Mouse (Mus musculus) forelimb bud, embryonic 11.5 days (tissue): ENCODE results near the gene Ston1.

Source experiments
- DNase-seq: peaks from one replicate; pipeline ENCODE4 v3.0.0-alpha.2; 2012; ENCODE audit warnings: low read depth, low spot score

The Ston1 gene

DNA sequence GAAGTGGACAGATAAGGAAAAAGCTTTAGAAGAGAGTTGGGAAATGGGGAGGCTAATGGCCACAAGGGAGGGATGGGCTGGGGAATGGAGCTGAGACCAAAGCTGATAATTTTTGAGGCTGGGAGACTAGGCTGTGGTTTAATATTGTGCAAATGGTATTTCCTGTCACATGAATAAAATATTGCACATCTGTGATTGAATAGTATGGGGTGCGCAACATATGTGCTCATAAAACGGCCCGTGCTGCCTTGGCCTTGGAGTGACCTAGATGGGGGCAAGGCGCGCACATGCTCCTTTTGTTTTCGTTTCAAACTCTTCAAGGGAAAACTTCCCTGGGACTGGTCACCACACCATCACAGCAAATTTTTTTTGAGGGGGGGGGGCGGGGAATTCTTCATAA, 28.4 kb downstream of the Ston1 start:
- DNase-seq = peak; percentile 14

- peak; percentile 51 for DNase-seq
These were observed 28.9 kb downstream of the Ston1 start for GRCm38 (mm10) chr17:88626347-88626811.

- no peak for DNase-seq
These were observed 29.7 kb downstream of the Ston1 start for GRCm38 (mm10) chr17:88627150-88627549.

GRCm38 (mm10) chr17:88628676-88629380, 31.3 kb downstream of the Ston1 start:
- no peak for DNase-seq

DNA sequence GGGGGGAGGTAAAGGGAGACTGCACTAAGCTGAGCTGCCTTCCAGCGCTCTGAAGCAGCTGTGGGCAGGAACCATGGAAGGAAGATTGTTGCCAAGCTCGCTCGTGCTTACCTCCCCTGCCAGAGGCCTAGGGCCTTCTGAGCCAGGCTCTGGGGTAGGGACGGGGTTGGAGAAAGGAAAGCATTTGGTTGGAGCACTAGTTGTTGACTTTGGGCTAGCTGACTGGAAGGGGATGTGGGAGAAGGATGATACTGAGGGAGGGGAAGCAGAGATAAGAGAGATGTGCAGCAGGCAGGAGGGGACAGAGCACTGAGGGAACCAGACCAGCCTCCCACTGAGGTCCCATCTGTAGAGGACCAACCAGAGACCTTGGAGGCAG, 31.9 kb downstream of the Ston1 start:
- DNase-seq = no peak

DNA sequence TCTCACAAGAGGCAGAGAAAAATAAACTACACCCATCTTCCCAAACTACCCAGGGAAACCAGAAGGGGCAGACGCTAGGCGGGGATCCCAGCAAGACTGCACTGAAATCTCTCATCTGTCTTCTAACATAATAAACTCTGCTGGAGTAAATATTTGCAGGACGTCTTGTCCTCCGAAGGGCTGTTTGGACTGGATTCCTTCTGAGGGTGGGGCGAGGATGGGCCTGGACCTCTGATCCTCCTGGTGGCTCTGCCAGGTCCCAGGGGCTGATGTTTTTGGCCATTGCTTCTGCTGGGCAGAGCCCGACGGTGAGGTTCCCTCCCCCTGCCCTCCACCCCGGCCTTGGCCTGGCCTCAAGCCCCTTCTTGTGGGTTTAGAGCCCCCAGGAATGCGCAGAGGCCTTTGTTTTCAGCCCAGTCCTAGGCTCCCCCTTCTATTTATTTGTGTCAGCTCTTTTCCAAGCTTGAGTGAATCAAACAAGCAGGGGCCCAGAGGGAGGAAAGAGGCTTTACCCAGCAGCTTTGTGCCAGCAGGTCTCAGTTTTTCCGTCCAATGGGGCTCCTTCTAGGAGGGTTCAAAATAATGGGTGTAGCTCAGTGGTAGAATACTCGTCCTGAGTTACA, 32.6 kb downstream of the Ston1 start:
- no peak for DNase-seq

DNA sequence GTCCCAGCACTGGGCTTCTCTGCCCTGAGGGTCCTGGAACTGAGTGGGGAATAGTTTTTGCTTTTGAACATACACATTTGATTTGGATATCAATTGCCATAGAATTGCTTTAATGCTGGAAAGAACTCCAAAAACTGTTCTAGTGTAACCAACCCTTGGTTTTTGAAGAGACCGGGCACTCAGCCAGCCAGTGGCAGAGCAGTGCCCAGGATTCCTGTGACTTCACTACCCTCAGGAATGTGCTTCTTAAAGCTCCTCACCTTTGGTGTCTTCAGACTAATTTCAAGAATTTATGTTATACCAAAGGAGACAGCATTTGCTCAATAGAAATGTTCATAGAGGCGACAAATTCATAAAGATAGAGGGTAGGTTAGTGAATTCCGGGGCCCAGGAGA, 33.1 kb downstream of the Ston1 start:
- no peak for DNase-seq

GRCm38 (mm10) chr17:88632631-88633030, 35.1 kb downstream of the Ston1 start:
- DNase-seq = no peak

DNA sequence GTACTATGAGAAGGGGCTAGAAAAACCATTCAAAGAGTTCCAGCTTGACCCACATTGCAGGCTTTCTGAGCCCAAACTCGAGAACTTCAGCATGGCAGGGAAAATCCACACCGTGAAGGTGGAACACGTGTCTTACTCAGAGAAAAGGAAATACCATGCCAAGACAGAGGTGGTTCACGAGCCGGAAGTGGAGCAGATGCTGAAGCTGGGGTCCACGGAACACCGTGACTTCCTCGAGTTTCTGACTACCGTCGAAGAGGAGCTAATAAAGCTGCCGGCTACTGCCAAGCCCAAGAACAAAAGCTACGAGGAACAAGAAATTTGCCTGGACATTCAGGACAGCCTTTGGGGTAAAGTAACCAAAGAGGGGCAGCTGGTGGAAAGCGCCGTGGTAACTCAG, 38.6 kb downstream of the Ston1 start:
- DNase-seq = no peak

DNA sequence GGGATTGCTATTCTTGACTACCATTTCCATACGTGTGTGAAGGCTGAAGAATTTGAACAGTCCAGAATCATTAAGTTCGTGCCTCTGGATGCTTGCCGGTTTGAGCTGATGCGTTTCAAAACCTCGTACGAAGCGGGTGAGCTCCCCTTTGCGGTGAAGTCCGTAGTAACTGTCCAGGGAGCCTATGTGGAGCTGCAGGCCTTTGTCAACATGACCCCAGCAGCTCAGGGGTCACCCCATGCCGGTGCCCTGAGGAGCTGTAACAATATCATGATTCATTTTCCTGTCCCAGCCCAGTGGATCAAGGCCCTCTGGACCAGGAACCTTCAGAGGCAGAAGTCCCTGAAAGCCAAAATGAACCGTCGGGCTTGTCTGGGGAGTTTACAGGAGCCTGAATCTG, 39.1 kb downstream of the Ston1 start:
- no peak for DNase-seq

- peak; percentile 63 for DNase-seq
These were observed 43.5 kb downstream of the Ston1 start for GRCm38 (mm10) chr17:88641012-88641411.

GRCm38 (mm10) chr17:88641836-88642235, 44.4 kb downstream of the Ston1 start:
- DNase-seq = no peak

- no peak for DNase-seq
These were observed 47.4 kb downstream of the Ston1 start for GRCm38 (mm10) chr17:88644876-88645275.

DNA sequence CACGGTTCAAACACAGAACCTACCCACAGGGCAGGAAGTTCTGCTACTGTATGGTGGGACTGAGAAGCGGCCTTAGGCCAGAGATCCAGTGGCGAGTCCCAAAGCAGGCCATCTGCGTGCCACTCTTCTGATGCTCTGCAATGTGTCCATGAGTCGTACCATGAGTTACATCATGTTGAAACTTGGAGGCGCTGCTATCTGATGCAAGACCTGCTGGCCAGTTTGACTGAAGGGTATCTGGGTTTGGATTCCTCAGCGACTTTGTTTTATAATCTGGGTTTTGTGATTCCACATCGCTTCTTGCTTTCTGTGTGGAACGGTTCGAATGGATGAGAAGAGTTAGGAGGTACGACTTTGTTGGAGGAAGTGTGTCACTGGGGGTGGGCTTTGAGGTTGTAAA, 47.8 kb downstream of the Ston1 start:
- no peak for DNase-seq

DNA sequence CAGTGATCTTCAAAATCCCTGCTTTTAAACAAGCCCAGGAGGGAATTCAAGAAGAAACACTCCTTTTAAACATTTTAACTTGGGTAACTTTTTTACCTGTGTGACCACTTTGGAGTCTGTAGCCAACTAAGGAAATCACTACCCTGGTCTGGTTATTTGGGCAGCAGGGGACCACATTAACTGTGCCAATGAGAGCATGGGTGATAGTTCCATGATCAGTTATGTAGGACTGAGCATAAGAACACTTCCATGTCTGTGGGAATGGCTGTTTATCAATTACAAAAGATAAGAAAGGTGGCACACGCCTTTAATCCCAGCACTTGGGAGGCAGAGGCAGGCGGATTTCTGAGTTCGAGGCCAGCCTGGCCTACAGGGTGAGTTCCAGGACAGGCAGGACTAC, 49.7 kb downstream of the Ston1 start:
- no peak for DNase-seq

DNA sequence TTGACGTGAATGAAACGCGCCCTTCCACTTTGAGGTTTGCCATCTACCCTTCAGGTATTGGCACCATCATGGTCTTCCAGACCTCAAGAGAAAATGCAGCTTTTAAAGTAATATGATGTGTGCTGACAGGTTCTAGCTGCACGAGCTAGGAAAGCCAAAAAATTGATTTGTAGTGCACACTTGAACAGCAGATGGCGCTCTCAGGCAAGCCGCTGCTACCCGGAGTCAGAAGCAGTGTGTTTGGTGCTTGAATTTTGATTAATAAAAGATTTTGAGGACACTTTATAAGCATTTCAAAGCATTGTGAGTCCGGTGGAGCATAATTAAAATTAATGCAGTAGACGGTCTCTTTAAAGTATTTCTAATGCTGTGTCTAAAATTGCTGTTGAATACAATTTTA, 54.5 kb downstream of the Ston1 start:
- peak; percentile 66 for DNase-seq

- peak; percentile 79 for DNase-seq
These were observed 55.4 kb downstream of the Ston1 start for GRCm38 (mm10) chr17:88652702-88653374.

- no peak for DNase-seq
These were observed 55.9 kb downstream of the Ston1 start for GRCm38 (mm10) chr17:88653375-88653769.

- no peak for DNase-seq
These were observed 61.0 kb downstream of the Ston1 start for GRCm38 (mm10) chr17:88658510-88658909.

- no peak for DNase-seq
These were observed 68.6 kb downstream of the Ston1 start for GRCm38 (mm10) chr17:88666076-88666475.

DNA sequence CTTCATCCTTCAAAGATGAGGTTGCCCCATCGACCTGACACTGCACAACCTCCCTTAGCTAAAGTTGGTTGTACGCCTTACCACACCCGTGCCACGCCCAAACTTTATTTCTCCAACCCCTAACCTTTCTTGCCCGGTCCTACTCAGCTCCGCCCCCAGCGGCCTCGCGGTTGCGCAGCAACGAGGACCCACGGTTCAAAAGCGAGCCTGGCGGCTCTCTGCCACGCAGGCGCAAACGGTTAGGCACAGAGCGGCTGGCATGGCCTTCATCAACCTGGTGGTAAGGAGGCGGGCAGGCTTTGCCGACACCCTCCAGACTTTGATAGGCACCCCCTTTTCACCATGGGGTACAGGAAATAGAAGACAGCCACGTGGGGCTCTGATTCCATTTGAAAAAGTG, 71.0 kb downstream of the Ston1 start, which contains the start of gene Gtf2a1l:
Gene Gtf2a1l (plus strand): TSS at position 209 of the 400 bp plus-strand sequence.
- peak; percentile 54 for DNase-seq

- DNase-seq = no peak
These were observed 72.4 kb downstream of the Ston1 start for GRCm38 (mm10) chr17:88669921-88670320.

DNA sequence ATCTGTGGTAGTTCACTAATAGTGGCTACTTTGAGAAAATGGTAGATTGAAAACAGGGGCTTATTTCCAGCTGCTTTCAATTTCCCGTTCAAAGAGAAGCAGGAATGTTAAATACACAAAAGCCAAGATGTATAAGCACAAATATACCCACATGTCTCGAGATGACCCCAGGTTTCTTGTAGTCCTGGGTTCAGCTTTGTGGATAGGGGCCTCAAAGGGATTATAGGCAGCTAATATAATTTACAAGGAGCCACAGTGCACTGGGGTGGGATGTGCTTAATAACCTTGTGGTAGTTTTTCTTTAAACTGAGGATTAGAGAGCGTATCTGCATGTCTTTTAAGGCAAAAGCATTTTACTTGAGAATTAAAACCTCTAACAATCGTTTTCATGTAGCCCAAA, 73.3 kb downstream of the Ston1 start:
- DNase-seq = peak; percentile 32
